Mouse (Mus musculus) erythroblast, embryonic 14.5 days (primary cell): ENCODE data around the gene Col18a1. TPM values are rescaled to one million over a fixed set of nuclear protein-coding genes. Genes with fewer than 3 reads are reported as not detected.

Experiments used
- H3K27me3 ChIP-seq: 2 replicates; pipeline ENCODE4 v1.6.1; 2012; ENCODE audit warnings: inconsistent platforms; ENCODE audit not compliant: control insufficient read depth
- H3K36me3 ChIP-seq: 2 replicates; pipeline ENCODE4 v1.6.1; 2012; ENCODE audit warnings: mild to moderate bottlenecking, inconsistent platforms; ENCODE audit not compliant: control insufficient read depth
- H3K4me1 ChIP-seq: 2 replicates; pipeline ENCODE4 v1.6.1; 2012; ENCODE audit warnings: inconsistent platforms; ENCODE audit not compliant: control insufficient read depth
- H3K4me3 ChIP-seq: replicated peaks from 2 replicates; pipeline ENCODE3; 2012; ENCODE audit warnings: moderate library complexity, mild to moderate bottlenecking, inconsistent platforms
- H3K9me3 ChIP-seq: 2 replicates; pipeline ENCODE4 v1.6.1; 2012; ENCODE audit warnings: low read length, inconsistent platforms, mixed read lengths; ENCODE audit not compliant: control insufficient read depth
- GATA1 ChIP-seq: IDR thresholded peaks from 2 replicates; pipeline ENCODE4 v1.6.1; 2012; ENCODE audit warnings: low read length, inconsistent platforms, mixed read lengths
- TAL1 ChIP-seq: IDR thresholded peaks from 3 replicates; pipeline ENCODE4 v1.6.1; 2012; ENCODE audit warnings: low read length, inconsistent platforms, mixed read lengths
- polyA plus RNA-seq: library from polyadenylated mRNA; stranded (reverse); fragments of >175 nt; gene quantifications from 2 replicates; pipeline ENCODE4 v1.2.3, GENCODE M21; 2012

Gene Col18a1
- polyA plus RNA-seq, 1 experiment, result 0.66 TPM

- Histone ChIP-seq H3K36me3 (no peaks in the 10 kb centered on the region), H3K27me3 (no peaks in the 10 kb centered on the region)
Measured at GRCm38 (mm10) chr10:77026944-77027343, 139.4 kb downstream of the Col18a1 start.

GRCm38 (mm10) chr10:77024231-77024630 lies 142.1 kb downstream of the Col18a1 start:
- Histone ChIP-seq H3K9me3 (no peaks in the 10 kb centered on the region), H3K4me3 (no peak overlapping the region), H3K27me3 (no peaks in the 10 kb centered on the region), H3K36me3 (no peaks in the 10 kb centered on the region), H3K4me1 (peaks cover 11% of the 10 kb centered on the region)
- no peak for TF ChIP-seq GATA1
- no peak for TF ChIP-seq TAL1

More at GRCm38 (mm10) chr10:77026944-77027343, 139.4 kb downstream of the Col18a1 start:
- TF ChIP-seq TAL1, result no peak
- TF ChIP-seq GATA1, result no peak
- Histone ChIP-seq H3K9me3 (no peaks in the 10 kb centered on the region), H3K4me1 (peaks cover 14% of the 10 kb centered on the region), H3K4me3 (no peak overlapping the region)

- Histone ChIP-seq H3K9me3 (no peaks in the 10 kb centered on the region), H3K4me3 (no peak overlapping the region), H3K27me3 (no peaks in the 10 kb centered on the region), H3K36me3 (no peaks in the 10 kb centered on the region), H3K4me1 (peaks cover 11% of the 10 kb centered on the region)
- TF ChIP-seq GATA1 (no peak), TAL1 (no peak)
Measured at GRCm38 (mm10) chr10:77022301-77023130, 143.8 kb downstream of the Col18a1 start.

GRCm38 (mm10) chr10:77021399-77022052 lies 144.8 kb downstream of the Col18a1 start:
- no peak for TF ChIP-seq GATA1
- no peak for TF ChIP-seq TAL1
- H3K9me3 ChIP-seq, result no peaks in the 10 kb centered on the region
- no peak overlapping the region for H3K4me3 ChIP-seq
- no peaks in the 10 kb centered on the region for H3K36me3 ChIP-seq
- H3K4me1 ChIP-seq, result peaks cover 11% of the 10 kb centered on the region
- no peaks in the 10 kb centered on the region; the same call in 1 of the 2 replicates for H3K27me3 ChIP-seq

- peaks cover 6% of the 10 kb centered on the region for H3K4me1 ChIP-seq
- H3K36me3 ChIP-seq, result no peaks in the 10 kb centered on the region
- TF ChIP-seq GATA1, result no peak
- TF ChIP-seq TAL1, result no peak
- no peaks in the 10 kb centered on the region; the same call in 1 of the 2 replicates for H3K27me3 ChIP-seq
- no peaks in the 10 kb centered on the region for H3K9me3 ChIP-seq
- H3K4me3 ChIP-seq, result no peak overlapping the region
Measured at GRCm38 (mm10) chr10:77017662-77018061, 148.7 kb downstream of the Col18a1 start.

GRCm38 (mm10) chr10:77017061-77017460 lies 149.3 kb downstream of the Col18a1 start:
- Histone ChIP-seq H3K27me3 (no peaks in the 10 kb centered on the region; the same call in 1 of the 2 replicates), H3K4me3 (no peak overlapping the region), H3K4me1 (peaks cover 6% of the 10 kb centered on the region), H3K9me3 (no peaks in the 10 kb centered on the region), H3K36me3 (no peaks in the 10 kb centered on the region)
- no peak for TF ChIP-seq TAL1

GRCm38 (mm10) chr10:77016499-77016898 lies 149.8 kb downstream of the Col18a1 start:
- Histone ChIP-seq H3K27me3 (no peaks in the 10 kb centered on the region; the same call in 1 of the 2 replicates), H3K9me3 (no peaks in the 10 kb centered on the region), H3K4me1 (peaks cover 2% of the 10 kb centered on the region; the same call in 1 of the 2 replicates), H3K4me3 (no peak overlapping the region), H3K36me3 (no peaks in the 10 kb centered on the region)
- no peak for TF ChIP-seq TAL1
- TF ChIP-seq GATA1, result no peak

- TF ChIP-seq TAL1 (no peak), GATA1 (no peak)
- Histone ChIP-seq H3K4me1 (no peaks in the 10 kb centered on the region), H3K36me3 (no peaks in the 10 kb centered on the region), H3K4me3 (no peak overlapping the region), H3K9me3 (no peaks in the 10 kb centered on the region), H3K27me3 (no peaks in the 10 kb centered on the region; the same call in 1 of the 2 replicates)
Measured at GRCm38 (mm10) chr10:77016080-77016479, 150.3 kb downstream of the Col18a1 start.

- Histone ChIP-seq H3K27me3 (no peaks in the 10 kb centered on the region), H3K4me1 (peaks cover 2% of the 10 kb centered on the region), H3K4me3 (no peak overlapping the region), H3K36me3 (no peaks in the 10 kb centered on the region), H3K9me3 (no peaks in the 10 kb centered on the region)
- TF ChIP-seq GATA1 (no peak), TAL1 (no peak)
Measured at GRCm38 (mm10) chr10:77011681-77012080, 154.7 kb downstream of the Col18a1 start.
